Mouse (Mus musculus) liver, embryonic 14.5 days (tissue): ENCODE measurements around the gene Sspo. TPM values are rescaled to one million over a fixed set of nuclear protein-coding genes. Genes with fewer than 3 reads are reported as not detected.

Source experiments
- ATAC-seq: fragments of 200-750 bp; cut with Nextera tagmentation; 2 replicates; pipeline ENCODE4 v1.8.0; 2017; ENCODE audit warnings: moderate number of reproducible peaks, mild to moderate bottlenecking, moderate library complexity; ENCODE audit not compliant: insufficient read depth
- DNase-seq, 3 experiments: peaks; one replicate each; pipeline ENCODE4 v3.0.0-alpha.2; 2012 to 2013; ENCODE audit warnings: low read depth in 3 of 3, low spot score in 3 of 3
- H3K27ac ChIP-seq: fragments of 300-500 bp; sonication (generic); 2 replicates; pipeline ENCODE4 v1.5.1; 2014; ENCODE audit warnings: moderate library complexity, mild to moderate bottlenecking, control low read depth, inconsistent platforms
- H3K27me3 ChIP-seq: fragments of 300-500 bp; sonication (generic); 2 replicates; pipeline ENCODE4 v1.6.1; 2014; ENCODE audit warnings: mild to moderate bottlenecking, low read length, moderate library complexity; ENCODE audit not compliant: control insufficient read depth, insufficient read depth
- H3K36me3 ChIP-seq: fragments of 300-500 bp; sonication (generic); replicated peaks from 2 replicates; pipeline ENCODE4 v1.6.1; 2014; ENCODE audit warnings: low read depth; ENCODE audit not compliant: control insufficient read depth, insufficient read depth
- H3K4me1 ChIP-seq, 2 experiments: fragments of 200-500 bp in 1 of 2; fragments of 300-500 bp in 1 of 2; sonication (generic) in 1 of 2; replicated peaks; 2 replicates each; pipeline ENCODE4 v1.6.1; 2012 to 2014; ENCODE audit warnings: antibody characterized with exemption in 1 of 2, inconsistent platforms in 1 of 2, low read length in 1 of 2; ENCODE audit not compliant: control insufficient read depth in 2 of 2, insufficient read depth in 2 of 2
- H3K4me2 ChIP-seq: fragments of 300-500 bp; sonication (generic); 2 replicates; pipeline ENCODE4 v1.6.1; 2014; ENCODE audit warnings: low read depth, mild to moderate bottlenecking, control low read depth, moderate library complexity
- H3K4me3 ChIP-seq, 2 experiments: fragments of 200-500 bp in 1 of 2; fragments of 300-500 bp in 1 of 2; sonication (generic) in 1 of 2; 2 replicates each; pipeline ENCODE4 v1.5.1; 2012 to 2014; ENCODE audit warnings: low read depth in 2 of 2, low read length in 2 of 2, mild to moderate bottlenecking in 2 of 2, control low read depth in 1 of 2, inconsistent platforms in 1 of 2, moderate library complexity in 1 of 2; ENCODE audit not compliant: insufficient read depth in 1 of 2
- H3K9ac ChIP-seq: fragments of 300-500 bp; sonication (generic); replicated peaks from 2 replicates; pipeline ENCODE4 v1.6.1; 2014; ENCODE audit warnings: mild to moderate bottlenecking, control low read depth, moderate library complexity
- H3K9me3 ChIP-seq: fragments of 300-500 bp; sonication (generic); 2 replicates; pipeline ENCODE4 v1.6.1; 2016; ENCODE audit warnings: low read length, mixed read lengths; ENCODE audit not compliant: control insufficient read depth
- CTCF ChIP-seq: IDR thresholded peaks from 2 replicates; pipeline ENCODE4 v1.5.1; 2016; ENCODE audit warnings: antibody characterized with exemption, low read depth, control low read depth
- EP300 ChIP-seq: IDR thresholded peaks from 2 replicates; pipeline ENCODE4 v1.6.1; 2016; ENCODE audit warnings: antibody characterized with exemption, low read depth
- WGBS: fragments of 180-500 bp; shearing (Covaris S2); extraction: QIAGEN DNeasy Blood & Tissue Kit; methylation state at CpG from one replicate; pipeline ENCODE4 v1.1.7; 2014; ENCODE audit not compliant: insufficient replicate concordance; 5-methylcytosine and 5-hydroxymethylcytosine counted together
- polyA plus RNA-seq, 2 experiments: library from polyadenylated mRNA; depleted of rRNA in 1 of 2; stranded (reverse) in 1 of 2; unstranded in 1 of 2; fragments of >200 nt; fragmentation: Nextera tagmentation in 1 of 2; extraction: Ambion mirVana in 1 of 2; gene quantifications; 2 replicates each; pipeline versions ENCODE4 v1.2.1 to v1.2.3; 2012 to 2014

The Sspo gene
- polyA plus RNA-seq, 2 experiments = 0.04 TPM; not detected in 1

- no peaks in the 10 kb centered on the region for H3K27me3 ChIP-seq
- H3K9ac ChIP-seq = no peak overlapping the region
- ATAC-seq (no peak), DNase-seq (no peak)
- no peaks in the 10 kb centered on the region for H3K36me3 ChIP-seq
- TF ChIP-seq EP300 (no peak), CTCF (no peak)
- no peak overlapping the region for H3K27ac ChIP-seq
- no peak overlapping the region for H3K4me2 ChIP-seq
- WGBS = 73% methylated on average over 13 of the region's 13 CpGs
- no peak overlapping the region for H3K4me3 ChIP-seq
- H3K9me3 ChIP-seq = no peaks in the 10 kb centered on the region
- H3K4me1 ChIP-seq = no peaks in the 10 kb centered on the region
Observed at GRCm38 (mm10) chr6:48464966-48465679, 17.1 kb downstream of the Sspo start.

GRCm38 (mm10) chr6:48466715-48467114 lies 18.7 kb downstream of the Sspo start:
- Histone ChIP-seq H3K4me1 (no peaks in the 10 kb centered on the region), H3K27ac (no peak overlapping the region), H3K27me3 (no peaks in the 10 kb centered on the region), H3K9ac (no peak overlapping the region), H3K4me2 (no peak overlapping the region), H3K36me3 (no peaks in the 10 kb centered on the region), H3K4me3 (no peak overlapping the region), H3K9me3 (no peaks in the 10 kb centered on the region)
- TF ChIP-seq EP300 = no peak
- no peak for TF ChIP-seq CTCF
- ATAC-seq (no peak), DNase-seq (no peak)
- WGBS = 36% methylated on average over 6 of the region's 6 CpGs

GRCm38 (mm10) chr6:48467490-48467889 lies 19.5 kb downstream of the Sspo start:
- 56% methylated on average over 7 of the region's 7 CpGs for WGBS
- no peak for DNase-seq
- no peak for TF ChIP-seq CTCF
- no peak for TF ChIP-seq EP300
- Histone ChIP-seq H3K27ac (no peak overlapping the region), H3K9ac (no peak overlapping the region), H3K4me1 (no peaks in the 10 kb centered on the region), H3K36me3 (no peaks in the 10 kb centered on the region), H3K4me3 (no peak overlapping the region), H3K4me2 (no peak overlapping the region), H3K27me3 (no peaks in the 10 kb centered on the region), H3K9me3 (no peaks in the 10 kb centered on the region)
- ATAC-seq = no peak

GRCm38 (mm10) chr6:48470739-48471138 lies 22.7 kb downstream of the Sspo start:
- ATAC-seq (no peak), DNase-seq (no peak)
- Histone ChIP-seq H3K9me3 (no peaks in the 10 kb centered on the region), H3K4me2 (no peak overlapping the region), H3K36me3 (no peaks in the 10 kb centered on the region), H3K9ac (no peak overlapping the region), H3K27ac (no peak overlapping the region), H3K4me1 (no peaks in the 10 kb centered on the region), H3K27me3 (no peaks in the 10 kb centered on the region), H3K4me3 (no peak overlapping the region)
- TF ChIP-seq EP300 (no peak), CTCF (no peak)
- WGBS = 58% methylated on average over 2 of the region's 2 CpGs

- WGBS = 75% methylated on average over 4 of the region's 4 CpGs
- H3K36me3 ChIP-seq = no peaks in the 10 kb centered on the region
- no peak overlapping the region for H3K4me3 ChIP-seq
- TF ChIP-seq CTCF = no peak
- no peak for TF ChIP-seq EP300
- no peaks in the 10 kb centered on the region for H3K27me3 ChIP-seq
- no peak for ATAC-seq
- H3K9ac ChIP-seq = no peak overlapping the region
- no peak for DNase-seq
- H3K4me1 ChIP-seq = no peaks in the 10 kb centered on the region
- no peaks in the 10 kb centered on the region for H3K9me3 ChIP-seq
- H3K27ac ChIP-seq = no peak overlapping the region
- no peak overlapping the region for H3K4me2 ChIP-seq
Observed at GRCm38 (mm10) chr6:48478446-48478845, 30.4 kb downstream of the Sspo start.
